Mouse (Mus musculus): ENCODE data around the gene Gcnt2.

Gene Gcnt2

DNA sequence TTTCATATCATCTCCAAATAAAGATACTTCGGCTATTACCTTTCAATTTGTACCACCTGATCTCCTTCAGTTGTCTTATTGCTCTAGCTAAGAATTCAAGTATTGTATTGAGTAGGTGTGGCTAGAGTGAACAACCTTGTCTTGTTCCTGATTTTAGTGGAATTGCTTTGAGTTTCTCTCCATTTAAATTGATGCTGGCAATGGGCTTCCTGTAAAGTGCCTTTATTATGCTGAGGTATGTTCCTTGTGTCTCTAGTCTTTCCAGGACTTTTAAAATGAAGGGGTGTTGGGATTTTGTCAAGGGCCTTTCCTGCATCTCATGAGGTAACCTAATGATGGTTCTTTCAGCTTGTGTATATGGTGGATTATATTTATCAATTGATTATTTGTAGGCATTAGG lies 83.5 kb downstream of the Gcnt2 start:
- 90% methylated on average over 1 of the region's 1 CpGs for WGBS

DNA sequence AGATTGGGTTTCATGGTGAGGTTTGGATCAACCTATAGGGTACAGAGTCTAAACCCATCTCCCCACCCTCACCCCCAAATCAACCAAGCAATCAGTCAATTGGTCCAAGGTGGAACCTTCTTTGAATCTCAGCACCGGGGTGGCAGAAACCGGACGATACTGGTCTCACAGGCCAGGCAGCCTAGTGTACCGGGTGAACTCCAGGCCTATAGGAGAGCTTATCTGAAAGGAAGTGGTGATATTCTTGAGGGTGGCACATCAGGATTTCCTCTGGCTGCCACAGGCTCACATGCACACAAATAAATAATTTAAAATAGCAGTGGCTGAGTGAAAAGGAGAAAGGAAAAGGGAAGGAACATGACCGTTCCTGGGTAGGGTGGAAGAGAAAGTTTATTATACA lies 84.4 kb downstream of the Gcnt2 start:
- 76% methylated on average over 5 of the region's 5 CpGs for WGBS

DNA sequence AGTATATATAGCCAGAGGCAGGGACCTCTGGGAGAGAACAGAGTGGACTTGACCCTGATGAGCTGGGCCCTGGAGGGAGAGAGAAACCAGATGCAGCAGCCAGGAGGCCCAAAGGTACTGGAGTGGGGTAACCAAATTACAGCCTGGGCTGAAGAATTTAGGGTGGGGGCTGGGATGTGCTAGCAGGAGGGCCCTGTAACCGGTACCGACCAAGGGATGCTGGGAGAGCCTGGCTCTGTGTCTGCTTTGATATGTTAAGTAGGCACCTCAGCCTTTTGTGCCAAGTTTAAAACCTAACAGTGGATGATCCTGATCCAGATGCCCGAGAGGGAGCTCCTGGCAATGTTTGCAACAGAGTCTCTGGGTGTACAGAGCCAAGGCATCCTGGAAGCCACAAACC lies 84.8 kb downstream of the Gcnt2 start:
- 19% methylated on average over 3 of the region's 3 CpGs for WGBS

DNA sequence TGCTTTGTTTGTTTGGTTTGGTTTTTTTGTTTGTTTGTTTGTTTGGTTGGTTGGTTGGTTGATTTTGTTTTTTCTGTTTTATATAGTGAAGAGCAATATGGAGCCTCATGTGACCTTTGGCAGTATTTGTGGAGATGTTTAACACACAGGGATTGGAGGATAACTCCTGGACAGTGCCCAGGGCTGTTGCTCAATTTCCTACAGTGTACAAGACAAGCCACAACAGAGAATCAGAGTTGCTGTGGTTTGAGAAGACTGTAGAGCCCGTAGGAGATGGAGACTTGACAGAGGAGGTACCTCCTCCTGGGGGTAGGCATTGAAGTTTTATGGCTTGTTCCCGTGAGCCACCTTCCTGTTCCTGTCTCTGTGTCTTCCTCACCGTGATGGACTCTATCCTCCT lies 87.0 kb downstream of the Gcnt2 start:
- whole genome bisulfite sequencing = 82% methylated on average over 3 of the region's 3 CpGs

DNA sequence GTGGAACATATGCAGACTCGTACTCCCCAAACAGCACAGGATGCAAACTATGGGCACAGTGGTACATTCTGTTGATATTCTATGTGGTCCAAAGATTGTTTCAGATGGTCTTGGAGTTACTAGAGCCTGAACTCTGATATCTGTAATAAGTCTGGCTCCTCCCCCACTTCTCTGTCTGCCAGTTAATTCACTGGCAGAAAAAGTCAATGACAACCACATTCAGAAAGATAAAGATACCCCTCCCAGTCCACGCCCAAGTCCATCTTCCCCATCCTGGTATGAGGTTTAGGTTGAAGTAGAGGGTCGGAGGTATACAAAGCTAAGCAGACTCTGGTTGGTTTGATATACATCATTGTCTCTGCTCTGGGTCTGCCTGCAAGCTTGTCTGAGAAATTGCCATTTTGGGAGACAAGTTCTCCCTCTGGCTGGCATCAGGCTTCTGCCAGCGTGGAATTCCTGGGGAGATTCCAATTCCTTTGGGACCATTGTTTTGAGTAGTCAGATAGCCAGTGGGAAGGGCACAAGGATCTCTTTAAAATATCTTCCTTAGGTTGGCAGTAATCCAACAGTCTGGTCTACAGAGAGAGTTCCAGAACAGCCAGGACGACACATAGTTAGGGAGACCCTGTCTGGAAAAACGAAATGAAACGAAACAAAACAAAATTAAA lies 88.1 kb downstream of the Gcnt2 start:
- WGBS = 57% methylated on average over 7 of the region's 7 CpGs

DNA sequence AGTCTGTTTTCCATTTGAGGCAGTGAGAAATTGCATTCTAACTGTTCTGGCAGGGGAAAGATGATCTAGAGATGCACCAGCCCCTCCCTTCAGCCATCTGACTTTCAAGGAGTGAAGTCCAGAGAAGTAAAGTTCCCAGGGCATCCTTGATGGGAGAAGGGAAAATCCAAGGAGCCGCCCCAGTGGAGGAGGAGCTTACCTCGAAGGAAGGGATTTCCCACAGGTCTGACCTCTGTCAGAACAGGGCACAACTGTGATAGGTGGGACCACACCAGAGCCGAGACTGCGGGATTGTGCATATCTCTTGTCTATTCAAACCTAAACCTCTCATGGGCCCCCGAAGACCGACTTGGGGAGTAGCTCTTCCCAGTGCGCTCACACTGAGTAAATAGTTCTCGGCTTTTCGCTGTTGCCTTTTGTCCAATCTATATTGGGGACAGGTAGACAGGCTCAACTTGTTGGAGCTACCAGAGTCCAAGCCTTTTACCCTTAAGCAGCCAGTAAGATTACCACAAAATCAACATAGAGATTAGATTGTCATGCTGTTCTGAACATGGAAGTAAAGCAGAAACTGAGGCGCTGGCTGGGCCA lies 91.9 kb downstream of the Gcnt2 start:
- 88% methylated on average over 10 of the region's 10 CpGs for WGBS

DNA sequence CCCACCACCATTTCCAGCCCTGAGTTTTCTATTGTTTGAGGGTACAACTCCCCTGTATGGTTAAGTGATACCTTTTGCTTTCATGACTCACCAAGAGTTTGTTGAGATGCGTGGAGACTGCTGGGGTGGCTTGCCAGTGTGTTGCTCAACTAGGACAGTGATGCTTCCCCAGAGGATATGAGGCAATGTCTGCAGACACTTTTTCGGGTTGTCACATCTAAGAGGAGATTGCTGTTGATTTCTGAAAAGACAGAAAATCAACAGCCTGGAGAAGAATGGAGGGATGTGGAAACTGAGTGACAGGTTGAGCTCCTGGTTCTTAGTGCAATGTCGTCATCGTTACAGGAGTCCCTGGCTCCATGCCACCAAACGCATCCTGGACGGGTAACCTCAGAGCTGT lies 93.7 kb downstream of the Gcnt2 start:
- 38% methylated on average over 6 of the region's 6 CpGs for WGBS

DNA sequence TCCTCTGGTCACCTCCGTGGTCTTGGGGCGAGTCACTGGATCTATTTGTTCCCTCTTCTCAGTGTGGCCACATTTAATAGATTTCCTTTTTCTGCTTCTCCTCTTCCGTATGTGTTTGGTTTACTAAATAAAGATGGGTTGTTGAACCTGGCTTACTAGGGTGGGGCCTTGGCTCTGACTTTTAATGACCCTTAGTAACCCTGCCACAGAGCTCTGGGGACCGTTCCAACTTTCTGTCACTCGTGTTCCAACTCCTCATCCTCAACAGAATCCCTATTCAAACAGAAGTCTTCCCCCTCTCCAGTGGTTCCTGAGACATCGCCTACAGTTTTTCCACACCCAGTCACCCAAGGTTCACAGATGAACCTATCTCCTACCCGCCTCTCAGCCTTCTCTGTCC lies 96.2 kb downstream of the Gcnt2 start:
- WGBS = 80% methylated on average over 7 of the region's 7 CpGs

DNA sequence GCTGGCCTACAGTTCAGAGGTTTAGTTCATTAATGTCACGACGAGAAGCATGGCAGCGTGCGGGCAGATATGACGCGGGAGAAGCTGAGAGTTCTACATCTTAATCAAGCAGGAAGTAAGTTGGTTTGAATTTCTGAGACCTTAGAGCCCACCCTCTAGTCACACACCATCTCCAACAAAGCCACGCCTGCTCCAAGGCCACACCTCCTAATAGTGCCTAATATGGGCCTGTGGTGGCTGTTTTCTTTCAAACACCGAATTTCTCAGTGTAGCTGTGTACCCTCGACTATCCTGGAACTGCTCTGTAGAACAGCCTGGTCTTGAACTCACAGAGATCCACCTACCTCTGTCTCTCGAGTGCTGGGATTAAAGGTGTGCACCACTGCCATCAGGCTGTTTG lies 108.1 kb downstream of the Gcnt2 start:
- 96% methylated on average over 10 of the region's 10 CpGs for WGBS

DNA sequence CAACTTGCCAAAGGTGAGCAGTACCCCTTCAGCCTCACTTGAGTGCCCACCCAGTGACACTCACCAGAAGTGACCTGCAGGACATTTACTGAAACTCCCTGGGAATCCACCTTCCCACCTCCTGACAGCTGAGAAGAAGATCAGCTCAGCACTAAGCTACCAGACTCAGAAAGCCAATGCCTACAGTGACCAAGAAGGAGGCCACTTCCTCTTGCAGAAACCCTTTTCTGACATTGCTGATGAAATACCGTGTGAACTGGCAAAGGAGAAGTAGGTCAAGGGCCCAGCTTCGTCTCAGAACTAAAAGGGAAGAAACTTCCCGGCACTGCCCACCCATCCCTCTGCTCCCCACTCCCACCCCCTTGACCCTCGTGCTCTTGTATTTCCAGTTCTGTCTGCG lies 109.0 kb downstream of the Gcnt2 start:
- 72% methylated on average over 5 of the region's 5 CpGs for WGBS

DNA sequence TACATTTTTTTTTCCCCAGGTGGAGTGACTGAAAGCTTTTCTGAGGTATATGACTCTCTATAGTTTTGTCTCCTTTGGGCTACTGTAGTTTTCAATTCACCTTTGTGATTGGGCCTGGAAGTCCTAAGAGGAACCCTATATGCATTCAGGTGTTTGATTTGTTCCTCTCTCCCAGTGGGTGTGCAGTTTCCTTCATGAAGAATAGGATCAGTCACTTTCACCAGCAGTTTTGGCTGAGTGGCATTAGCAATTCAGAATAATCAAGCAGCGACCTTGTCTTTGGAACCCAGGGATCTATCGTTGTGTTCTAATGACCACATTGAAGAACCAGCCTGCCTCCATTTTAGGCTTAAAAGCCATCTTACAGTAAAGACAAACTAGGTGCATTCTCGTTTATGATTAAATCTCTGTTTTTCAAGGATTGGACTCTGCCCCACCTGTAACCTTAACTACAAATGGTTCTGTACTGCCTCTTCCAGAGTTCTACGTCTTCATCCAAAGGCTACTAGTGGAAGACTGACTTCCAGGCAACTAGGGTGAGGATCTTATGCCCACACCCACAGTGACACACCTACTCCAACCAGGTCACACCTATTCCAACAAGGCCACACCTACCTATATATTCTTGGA lies 110.3 kb downstream of the Gcnt2 start:
- WGBS = 94% methylated on average over 4 of the region's 4 CpGs

DNA sequence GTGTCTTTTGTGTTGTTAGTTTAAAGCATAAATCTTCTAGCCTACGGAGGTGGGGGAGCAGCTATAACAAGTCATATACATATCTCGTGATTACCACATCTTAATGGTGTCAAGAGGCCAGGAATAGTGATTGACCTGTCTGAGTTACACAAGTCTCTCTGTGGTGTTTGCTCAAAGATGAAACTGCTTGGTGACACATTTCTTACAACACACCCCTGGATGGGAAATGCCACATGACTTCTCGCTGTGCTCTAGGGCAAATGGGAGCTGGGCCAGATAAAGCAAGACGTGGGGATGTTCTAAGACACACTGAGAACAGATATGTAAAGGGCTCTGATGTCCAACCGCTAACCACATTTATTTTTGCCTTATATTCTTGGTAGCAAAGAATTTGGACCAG lies 111.7 kb downstream of the Gcnt2 start:
- WGBS = 89% methylated on average over 5 of the region's 5 CpGs

DNA sequence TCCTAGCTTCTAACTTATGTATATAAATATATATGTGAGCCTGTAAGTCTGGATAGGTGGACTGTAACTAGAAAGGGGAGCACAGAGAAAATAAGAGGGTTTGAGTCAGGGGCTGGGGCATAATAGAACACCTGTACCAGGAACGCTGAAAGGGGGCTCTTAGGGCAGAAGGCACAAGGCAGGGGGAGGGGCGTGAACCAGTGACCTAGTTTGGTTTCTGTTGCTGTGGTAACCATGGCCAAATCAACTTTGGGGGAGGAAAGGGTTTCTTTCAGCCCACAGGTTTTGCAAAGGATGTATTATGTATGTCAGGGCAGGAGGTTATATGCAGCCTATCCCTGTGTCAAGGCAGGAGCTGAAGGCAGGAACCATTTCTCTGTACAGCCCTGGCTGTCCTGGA lies 112.3 kb downstream of the Gcnt2 start:
- 80% methylated on average over 2 of the region's 2 CpGs for WGBS

DNA sequence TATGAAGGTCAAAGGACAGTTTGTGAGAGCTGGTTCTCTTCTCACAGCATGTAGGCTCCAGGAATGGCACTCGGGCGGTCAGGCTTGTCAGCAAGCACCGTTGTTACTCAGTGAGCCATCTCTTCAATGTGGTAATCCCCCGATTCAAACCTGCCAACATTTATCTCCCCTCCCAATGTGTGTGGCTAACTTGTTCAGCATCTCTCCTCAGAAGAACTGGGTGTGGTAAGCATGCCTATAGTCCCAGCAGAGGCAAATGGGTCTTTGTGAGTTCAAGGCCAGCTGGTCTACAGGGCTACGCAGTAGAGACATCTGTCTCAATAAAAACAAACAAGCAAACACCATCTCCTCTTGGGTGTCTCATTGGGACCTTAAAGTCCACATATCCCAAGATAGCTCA lies 113.4 kb downstream of the Gcnt2 start:
- whole genome bisulfite sequencing = 95% methylated on average over 5 of the region's 5 CpGs

DNA sequence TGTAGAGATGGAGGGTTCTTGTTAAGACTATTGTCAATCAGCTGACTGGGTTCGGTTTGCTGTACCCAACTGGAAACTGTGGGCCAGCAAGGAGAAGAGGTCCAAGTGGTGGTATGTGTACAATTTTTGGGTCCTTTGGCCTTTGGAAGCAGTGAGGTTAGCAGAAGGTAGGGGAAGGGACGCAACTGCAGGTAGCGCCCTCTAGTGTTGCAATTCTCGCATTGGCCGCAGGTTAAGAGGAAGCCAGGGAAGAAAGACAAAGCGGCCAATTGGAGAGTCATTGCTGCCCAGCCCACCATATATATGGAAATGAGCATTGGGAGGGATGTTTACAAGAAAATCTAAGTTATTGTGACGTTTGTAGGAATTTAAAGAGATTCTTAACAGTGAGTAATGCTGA lies 118.1 kb downstream of the Gcnt2 start:
- 26% methylated on average over 7 of the region's 7 CpGs for WGBS

DNA sequence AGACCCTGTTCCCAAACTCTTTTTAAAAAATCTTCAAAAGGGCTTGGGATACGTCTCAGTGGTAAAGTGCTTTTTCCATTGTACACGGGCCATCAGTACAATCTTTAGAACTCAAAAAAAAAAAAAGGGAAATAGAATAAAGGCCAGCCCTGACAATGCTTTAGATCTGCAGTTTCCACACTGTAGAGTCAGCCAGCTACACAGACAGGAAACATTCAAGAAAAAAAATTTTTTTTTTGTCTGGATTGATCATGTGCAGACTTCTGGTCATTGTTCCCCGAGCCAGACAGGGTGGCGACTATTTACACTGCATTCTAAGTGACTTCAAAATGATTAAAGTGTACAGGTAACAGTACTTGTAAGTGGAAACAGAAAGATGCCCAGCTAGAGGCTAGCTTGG lies 119.1 kb downstream of the Gcnt2 start:
- 79% methylated on average over 4 of the region's 4 CpGs for WGBS

DNA sequence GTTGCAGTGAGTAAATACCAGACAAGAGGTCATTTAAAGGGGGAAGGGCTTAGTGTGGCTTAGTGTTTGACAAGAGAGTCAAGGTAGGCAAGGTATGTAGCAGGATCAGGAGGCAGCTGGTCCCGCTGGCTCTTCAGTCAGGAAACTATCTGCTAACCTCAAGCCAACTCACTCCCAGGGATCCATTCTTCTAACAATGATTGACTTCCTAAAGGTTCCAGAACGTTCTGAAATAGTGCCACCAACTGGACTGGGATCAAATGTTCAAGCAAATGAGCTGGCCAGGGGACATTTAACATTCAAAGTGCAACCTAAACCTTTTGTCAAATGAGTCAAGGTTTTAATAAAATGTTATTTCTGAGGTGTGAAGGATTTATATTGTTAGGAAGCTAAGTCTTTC lies 119.8 kb downstream of the Gcnt2 start:
- WGBS = 39% methylated on average over 2 of the region's 2 CpGs

DNA sequence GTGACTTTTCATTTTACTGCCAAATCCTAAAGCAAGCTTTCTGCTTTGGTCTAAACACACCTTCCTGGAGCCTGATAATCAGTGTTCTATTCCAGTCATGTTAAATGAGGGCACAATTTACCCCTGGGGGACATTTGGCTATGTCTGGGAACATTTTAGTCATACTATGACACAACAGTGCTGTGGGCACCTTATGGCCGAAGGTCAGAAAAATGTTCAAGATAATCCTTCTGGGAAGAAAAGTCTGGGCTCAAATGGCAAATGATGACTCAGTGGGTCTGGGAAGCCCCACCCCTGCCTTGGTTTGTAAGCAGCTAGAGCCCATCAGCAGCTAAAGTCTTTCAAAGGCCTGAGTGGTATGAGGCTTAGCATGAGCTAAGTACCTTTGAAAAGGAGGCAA lies 123.2 kb downstream of the Gcnt2 start:
- 82% methylated on average over 1 of the region's 1 CpGs for WGBS

DNA sequence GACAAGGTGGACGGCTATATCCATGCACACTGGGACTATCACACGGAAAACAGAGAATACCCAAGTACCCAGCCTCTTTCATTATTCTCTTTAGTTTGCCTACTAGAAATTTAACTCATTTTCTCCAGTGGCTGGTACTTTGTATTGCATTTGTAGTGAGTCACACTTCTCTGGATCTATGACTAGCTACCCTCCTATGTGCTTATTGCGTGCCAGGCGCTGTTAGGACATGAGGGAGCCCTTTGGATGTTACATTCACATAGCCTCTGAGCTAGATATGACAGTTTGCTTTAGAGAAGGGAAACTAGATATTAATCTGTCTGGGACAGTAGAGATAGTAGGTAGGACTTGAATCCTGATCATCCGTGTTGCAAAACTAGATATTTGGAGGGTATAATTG lies 126.5 kb downstream of the Gcnt2 start:
- WGBS = 93% methylated on average over 5 of the region's 5 CpGs

DNA sequence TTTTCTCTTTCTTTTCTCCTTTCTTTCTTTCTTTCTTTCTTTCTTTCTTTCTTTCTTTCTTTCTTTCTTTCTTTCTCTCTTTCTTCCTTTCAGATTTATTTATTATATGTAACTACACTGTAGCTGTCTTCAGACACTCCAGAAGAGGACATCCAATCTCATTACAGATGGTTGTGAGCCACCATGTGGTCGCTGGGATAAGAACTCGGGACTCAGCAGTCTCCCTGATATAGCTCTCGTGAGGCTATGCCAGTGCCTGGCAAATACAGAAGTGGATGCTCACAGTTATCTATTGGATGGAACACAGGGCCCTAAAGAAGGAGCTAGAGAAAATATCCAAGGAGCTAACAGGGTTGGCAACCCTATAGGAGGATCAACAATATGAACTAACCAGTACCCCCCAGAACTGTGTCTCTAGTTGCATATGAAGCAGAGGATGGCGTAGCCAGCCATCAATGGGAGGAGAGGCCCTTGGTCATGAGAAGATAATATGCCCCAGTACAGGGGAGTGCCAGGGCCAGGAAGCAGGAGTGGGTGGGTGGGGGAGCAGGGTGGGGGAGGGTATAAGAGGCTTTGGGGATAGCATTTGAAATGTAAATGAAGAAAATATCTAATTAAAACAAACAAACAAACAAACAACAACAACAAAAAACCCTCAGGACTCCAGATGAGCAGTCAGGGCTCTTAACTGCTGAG lies 128.2 kb downstream of the Gcnt2 start:
- 64% methylated on average over 4 of the region's 4 CpGs for WGBS

DNA sequence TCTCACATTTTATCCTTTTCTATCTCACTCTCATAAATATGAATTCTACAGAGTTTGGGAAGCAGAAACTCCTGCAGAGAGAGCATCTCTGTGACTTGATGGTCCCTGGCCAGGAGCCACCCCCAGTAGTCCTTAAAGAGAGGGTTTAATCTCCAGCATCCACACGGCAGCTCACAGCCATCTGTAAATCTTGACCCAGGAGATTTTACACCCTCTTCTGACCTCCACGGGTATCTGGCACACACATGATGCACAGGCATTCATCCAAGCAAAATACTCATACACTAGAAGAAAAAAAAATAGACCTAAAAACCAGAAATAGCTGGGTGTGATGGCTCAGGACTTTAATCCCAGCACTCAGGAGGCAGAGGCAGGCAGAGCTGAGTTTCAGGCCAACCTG lies 128.9 kb downstream of the Gcnt2 start:
- WGBS = 73% methylated on average over 2 of the region's 2 CpGs

DNA sequence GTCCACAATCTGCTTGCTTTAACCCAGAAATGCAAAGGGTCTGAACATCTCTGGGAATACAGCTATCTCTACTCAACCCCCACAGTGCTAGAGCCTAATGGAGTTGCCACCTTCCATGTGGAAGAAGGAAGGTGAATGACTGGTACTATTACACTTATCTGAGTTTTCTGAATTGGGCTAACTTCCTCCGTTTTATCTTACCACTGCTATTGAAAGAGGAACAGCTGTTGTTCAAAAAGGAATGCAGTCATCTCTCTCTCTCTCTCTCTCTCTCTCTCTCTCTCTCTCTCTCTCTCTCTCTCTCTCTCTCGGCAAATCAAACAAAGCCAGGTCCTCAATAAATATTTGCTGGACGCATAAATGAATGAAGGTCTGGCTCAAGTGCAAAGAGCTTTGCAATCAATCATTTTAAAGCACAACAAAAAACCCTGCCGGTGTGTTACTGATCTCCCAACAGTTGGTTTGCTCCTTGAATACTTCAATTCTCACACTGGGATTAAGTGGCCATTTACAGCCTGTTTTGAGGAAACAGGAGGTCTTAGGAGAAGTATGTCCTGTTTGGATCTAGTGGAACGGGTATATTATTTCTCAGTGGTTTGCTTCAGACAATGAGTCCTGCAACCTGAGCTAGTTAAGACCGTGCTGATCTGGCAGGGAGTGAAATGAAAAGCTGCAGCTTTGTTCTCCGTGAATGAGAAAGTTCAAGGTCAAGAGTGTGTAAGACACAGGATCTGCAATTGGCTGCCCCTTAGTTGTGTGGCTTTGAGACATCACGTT lies 135.1 kb downstream of the Gcnt2 start:
- WGBS = 31% methylated on average over 8 of the region's 8 CpGs

Data from cerebral cortex, adult 2 months (tissue).